Mouse (Mus musculus): ENCODE measurements around the gene Iars2. TPM values are rescaled to one million over a fixed set of nuclear protein-coding genes. Genes with fewer than 3 reads are reported as not detected.

Gene Iars2
- polyA plus RNA-seq, 1 experiment, result 0.16 TPM

DNA sequence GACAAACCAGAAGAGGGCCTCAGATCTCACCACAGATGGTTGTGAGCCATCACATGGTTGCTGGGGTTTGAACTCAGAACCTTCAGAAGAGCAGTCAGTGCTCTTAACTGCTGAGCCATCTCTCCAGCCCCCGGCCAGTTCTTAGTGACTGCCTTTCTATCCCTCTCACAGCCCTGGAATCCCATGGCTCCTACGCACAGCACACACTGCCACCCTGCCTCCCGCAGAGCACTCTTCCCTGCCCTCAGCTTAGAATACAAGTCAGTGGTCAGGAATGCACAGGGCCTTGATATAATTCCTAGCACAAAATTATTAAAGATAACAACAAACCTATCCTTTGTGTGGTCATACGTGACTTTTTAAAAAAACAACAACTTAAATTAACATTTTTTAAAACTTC, 14.7 kb downstream of the Iars2 start:
- H3K36me3 ChIP-seq (ENCODE audit: control insufficient read depth), result peaks cover 68% of the 10 kb centered on the region
- no peaks in the 10 kb centered on the region for H3K4me1 ChIP-seq (ENCODE audit: control insufficient read depth)
- H3K27me3 ChIP-seq (ENCODE audit: control insufficient read depth), result no peaks in the 10 kb centered on the region
- TF ChIP-seq TAL1 (IDR thresholded peaks at IDR 0.05; ENCODE audit: low read length) (no peak), GATA1 (IDR thresholded peaks at IDR 0.05; ENCODE audit: low read length) (no peak)
- no peak overlapping the region for H3K4me3 ChIP-seq (replicated peaks)
- H3K9me3 ChIP-seq (ENCODE audit: control insufficient read depth, low read length), result no peaks in the 10 kb centered on the region; the same call in 1 of the 2 replicates

DNA sequence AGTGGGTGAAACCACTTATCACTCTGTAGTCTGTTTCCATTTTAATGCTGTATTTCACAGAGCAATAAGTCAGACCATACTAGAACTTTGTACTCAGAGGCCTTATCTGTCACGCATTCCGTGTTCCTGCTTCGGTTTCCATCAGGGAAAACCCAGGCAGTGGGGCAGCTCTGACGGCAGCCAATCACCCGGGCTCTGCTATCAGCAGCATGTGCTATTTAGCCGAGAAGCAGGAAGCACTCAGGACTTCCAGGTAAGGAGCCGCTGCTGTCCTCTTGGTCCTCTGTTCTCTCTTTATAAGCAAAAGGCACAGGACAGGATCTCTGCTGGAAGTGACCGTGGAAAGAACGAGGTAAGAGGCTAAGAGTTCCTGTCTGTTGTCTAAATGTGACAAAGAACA, 17.2 kb downstream of the Iars2 start:
- Histone ChIP-seq H3K27me3 (ENCODE audit: control insufficient read depth) (no peaks in the 10 kb centered on the region), H3K36me3 (ENCODE audit: control insufficient read depth) (peaks cover 65% of the 10 kb centered on the region), H3K4me3 (replicated peaks) (no peak overlapping the region), H3K9me3 (ENCODE audit: control insufficient read depth, low read length) (no peaks in the 10 kb centered on the region), H3K4me1 (ENCODE audit: control insufficient read depth) (no peaks in the 10 kb centered on the region; the same call in none of the 2 replicates)
- TF ChIP-seq GATA1 (IDR thresholded peaks at IDR 0.05; ENCODE audit: low read length), result no peak
- no peak for TF ChIP-seq TAL1 (IDR thresholded peaks at IDR 0.05; ENCODE audit: low read length)

DNA sequence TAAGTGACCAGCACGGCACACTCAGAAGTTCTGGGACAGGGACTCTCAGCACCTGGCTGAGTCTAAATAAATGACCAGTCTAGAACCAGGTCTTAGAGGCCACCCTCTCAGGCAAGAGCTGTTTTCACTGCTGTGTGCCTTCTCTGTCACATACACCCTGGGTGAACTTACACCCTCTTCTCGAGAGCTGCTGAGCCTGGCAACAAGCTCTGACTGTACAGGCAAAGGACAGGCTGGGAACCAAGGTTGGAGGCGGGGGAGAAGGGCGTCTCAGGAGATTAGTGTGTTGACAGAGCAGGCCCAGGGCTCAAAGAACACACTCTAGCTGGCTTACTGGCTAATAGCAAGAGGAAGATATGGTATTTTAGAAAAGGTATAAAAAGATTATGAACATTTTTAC, 20.3 kb downstream of the Iars2 start:
- no peaks in the 10 kb centered on the region for H3K27me3 ChIP-seq (ENCODE audit: control insufficient read depth)
- H3K9me3 ChIP-seq (ENCODE audit: control insufficient read depth, low read length), result 0 out of 2 replicates have a peak, but pooled peaks cover 2% of the 10 kb centered on the region
- H3K4me3 ChIP-seq (replicated peaks), result no peak overlapping the region
- H3K36me3 ChIP-seq (ENCODE audit: control insufficient read depth), result peaks cover 49% of the 10 kb centered on the region
- no peaks in the 10 kb centered on the region; the same call in none of the 2 replicates for H3K4me1 ChIP-seq (ENCODE audit: control insufficient read depth)
- TF ChIP-seq TAL1 (IDR thresholded peaks at IDR 0.05; ENCODE audit: low read length), result no peak

DNA sequence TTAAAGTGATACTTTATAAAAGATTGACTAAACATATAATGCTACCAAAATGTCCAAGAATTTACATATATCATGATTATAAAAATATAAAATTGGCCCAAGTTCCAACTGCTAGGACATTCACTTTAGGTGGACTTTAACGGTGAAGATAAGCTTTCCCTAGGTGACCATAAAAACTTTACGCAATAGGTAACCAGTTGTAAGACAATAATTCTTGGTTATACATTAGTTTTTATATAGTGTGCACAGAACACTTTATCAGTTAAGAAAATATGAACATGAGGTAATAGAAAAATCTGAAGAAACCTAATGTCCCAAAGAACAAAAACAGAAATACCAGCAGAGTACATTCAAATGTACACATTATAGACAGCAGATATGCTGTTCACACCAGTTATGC, 20.9 kb downstream of the Iars2 start:
- Histone ChIP-seq H3K36me3 (ENCODE audit: control insufficient read depth) (peaks cover 43% of the 10 kb centered on the region), H3K4me3 (replicated peaks) (no peak overlapping the region), H3K27me3 (ENCODE audit: control insufficient read depth) (no peaks in the 10 kb centered on the region), H3K4me1 (ENCODE audit: control insufficient read depth) (no peaks in the 10 kb centered on the region; the same call in none of the 2 replicates), H3K9me3 (ENCODE audit: control insufficient read depth, low read length) (0 out of 2 replicates have a peak, but pooled peaks cover 2% of the 10 kb centered on the region)
- TF ChIP-seq GATA1 (IDR thresholded peaks at IDR 0.05; ENCODE audit: low read length), result no peak
- TF ChIP-seq TAL1 (IDR thresholded peaks at IDR 0.05; ENCODE audit: low read length), result no peak

DNA sequence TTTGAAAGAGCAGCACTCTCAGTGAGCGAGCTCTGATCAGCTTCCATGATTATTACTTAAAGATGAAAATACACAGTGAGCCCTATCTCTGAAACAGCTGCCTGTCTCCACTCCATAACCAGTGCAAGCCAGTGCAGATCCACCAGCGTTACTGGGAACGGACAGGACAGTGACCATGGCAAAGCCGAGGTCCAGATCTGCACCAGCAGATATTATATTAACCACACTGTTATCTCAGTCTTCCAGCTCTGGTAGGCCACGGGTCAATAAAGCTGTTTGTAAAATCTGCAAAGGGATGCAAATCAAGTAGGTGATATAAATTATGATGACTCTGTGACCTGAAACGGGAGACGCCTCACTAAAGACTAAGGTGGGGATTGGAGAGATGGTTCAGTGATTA, 21.6 kb downstream of the Iars2 start:
- H3K9me3 ChIP-seq (ENCODE audit: control insufficient read depth, low read length), result 0 out of 2 replicates have a peak, but pooled peaks cover 2% of the 10 kb centered on the region
- H3K4me1 ChIP-seq (ENCODE audit: control insufficient read depth), result no peaks in the 10 kb centered on the region; the same call in none of the 2 replicates
- H3K27me3 ChIP-seq (ENCODE audit: control insufficient read depth), result no peaks in the 10 kb centered on the region
- TF ChIP-seq TAL1 (IDR thresholded peaks at IDR 0.05; ENCODE audit: low read length), result no peak
- TF ChIP-seq GATA1 (IDR thresholded peaks at IDR 0.05; ENCODE audit: low read length), result no peak
- no peak overlapping the region for H3K4me3 ChIP-seq (replicated peaks)
- H3K36me3 ChIP-seq (ENCODE audit: control insufficient read depth), result peaks cover 45% of the 10 kb centered on the region

DNA sequence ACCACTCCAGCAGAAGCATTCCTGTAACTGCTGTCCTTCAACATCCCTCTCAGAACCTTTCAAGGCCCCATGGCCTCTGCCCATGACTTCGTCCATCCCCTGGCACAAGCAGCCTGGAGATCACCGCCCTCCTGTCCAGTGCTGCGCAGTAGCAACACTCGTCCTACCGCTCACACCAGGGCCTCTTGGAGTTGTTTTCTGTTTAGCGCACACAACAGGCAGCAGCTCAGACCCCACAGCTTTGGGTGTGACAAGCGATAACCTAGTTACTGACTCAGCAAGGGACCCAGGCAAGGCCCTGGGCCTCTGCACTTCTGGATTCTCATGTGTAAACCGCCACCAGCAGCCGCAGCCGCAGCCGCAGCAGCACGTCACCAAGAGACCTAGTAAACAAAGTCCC, 22.4 kb downstream of the Iars2 start:
- TF ChIP-seq TAL1 (IDR thresholded peaks at IDR 0.05; ENCODE audit: low read length) (no peak), GATA1 (IDR thresholded peaks at IDR 0.05; ENCODE audit: low read length) (no peak)

DNA sequence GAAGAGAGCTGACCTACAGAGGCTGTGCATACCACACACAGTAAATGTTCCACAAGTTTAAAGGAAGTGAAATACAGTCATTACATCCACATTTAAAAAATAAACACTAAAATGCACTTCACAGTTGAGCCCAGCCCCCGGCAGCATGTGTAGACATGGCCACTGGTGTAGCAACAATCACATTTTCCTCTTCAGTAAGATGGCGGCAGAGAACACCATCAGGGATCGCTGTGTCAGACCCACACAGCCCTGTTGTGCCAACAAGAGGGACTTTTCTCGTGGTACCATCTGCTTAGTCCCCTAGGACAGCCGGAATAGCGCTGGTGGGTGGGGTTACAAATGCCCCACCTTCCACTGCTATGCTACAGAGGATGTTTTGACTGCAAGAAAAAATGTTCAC, 26.4 kb downstream of the Iars2 start:
- H3K4me3 ChIP-seq (replicated peaks), result no peak overlapping the region
- TF ChIP-seq GATA1 (IDR thresholded peaks at IDR 0.05; ENCODE audit: low read length) (no peak), TAL1 (IDR thresholded peaks at IDR 0.05; ENCODE audit: low read length) (no peak)
- H3K4me1 ChIP-seq (ENCODE audit: control insufficient read depth), result no peaks in the 10 kb centered on the region; the same call in 1 of the 2 replicates
- H3K27me3 ChIP-seq (ENCODE audit: control insufficient read depth), result no peaks in the 10 kb centered on the region
- H3K9me3 ChIP-seq (ENCODE audit: control insufficient read depth, low read length), result 0 out of 2 replicates have a peak, but pooled peaks cover 2% of the 10 kb centered on the region
- H3K36me3 ChIP-seq (ENCODE audit: control insufficient read depth), result peaks cover 43% of the 10 kb centered on the region

More for the DNA sequence above, 22.4 kb downstream of the Iars2 start:
- no peaks in the 10 kb centered on the region; the same call in none of the 2 replicates for H3K4me1 ChIP-seq (ENCODE audit: control insufficient read depth)
- H3K27me3 ChIP-seq (ENCODE audit: control insufficient read depth), result no peaks in the 10 kb centered on the region
- H3K4me3 ChIP-seq (replicated peaks), result no peak overlapping the region
- 0 out of 2 replicates have a peak, but pooled peaks cover 2% of the 10 kb centered on the region for H3K9me3 ChIP-seq (ENCODE audit: control insufficient read depth, low read length)
- peaks cover 46% of the 10 kb centered on the region for H3K36me3 ChIP-seq (ENCODE audit: control insufficient read depth)

DNA sequence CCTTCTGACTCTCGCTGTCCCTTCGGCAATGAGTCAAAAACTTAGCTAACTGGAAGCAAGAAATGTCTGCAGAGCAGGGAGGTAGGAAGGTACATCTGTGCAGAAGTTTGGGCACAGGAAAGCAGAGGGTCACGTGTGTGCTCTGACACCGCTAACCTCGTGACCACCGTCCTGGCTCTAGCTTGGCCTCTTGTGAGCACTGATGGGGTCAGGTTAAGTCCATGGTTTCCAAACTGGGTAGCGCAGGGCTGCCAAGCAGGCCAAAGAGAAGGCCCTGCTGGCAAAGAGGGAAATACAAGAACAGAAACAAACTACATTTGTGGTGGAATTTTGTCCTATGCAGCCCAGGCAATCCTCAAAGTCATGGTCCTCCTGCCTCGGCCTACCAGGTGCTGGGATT, 30.7 kb downstream of the Iars2 start:
- Histone ChIP-seq H3K4me1 (ENCODE audit: control insufficient read depth) (no peaks in the 10 kb centered on the region), H3K4me3 (replicated peaks) (no peak overlapping the region), H3K27me3 (ENCODE audit: control insufficient read depth) (no peaks in the 10 kb centered on the region), H3K36me3 (ENCODE audit: control insufficient read depth) (peaks cover 66% of the 10 kb centered on the region), H3K9me3 (ENCODE audit: control insufficient read depth, low read length) (no peaks in the 10 kb centered on the region)
- TF ChIP-seq TAL1 (IDR thresholded peaks at IDR 0.05; ENCODE audit: low read length) (no peak), GATA1 (IDR thresholded peaks at IDR 0.05; ENCODE audit: low read length) (no peak)

DNA sequence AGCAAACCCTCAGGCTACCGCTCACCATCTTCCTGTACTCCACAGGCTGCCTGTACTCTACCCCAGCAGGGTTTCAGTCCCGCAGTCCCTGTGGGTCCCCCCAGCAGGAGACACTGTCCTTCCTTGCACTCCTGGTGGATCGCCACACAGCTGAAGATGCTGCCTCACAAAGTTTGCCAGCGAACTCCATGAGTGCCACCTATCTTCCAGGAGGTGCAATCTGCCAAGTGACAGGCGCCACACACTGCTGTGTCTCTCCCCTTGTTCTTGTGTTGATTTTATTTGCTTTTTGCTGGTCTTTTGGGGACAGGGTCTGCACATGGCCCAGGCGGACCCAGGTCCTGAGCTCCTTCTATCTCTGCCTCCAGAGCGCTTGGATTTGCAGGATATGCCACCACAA, 32.3 kb downstream of the Iars2 start:
- Histone ChIP-seq H3K4me1 (ENCODE audit: control insufficient read depth) (no peaks in the 10 kb centered on the region), H3K27me3 (ENCODE audit: control insufficient read depth) (no peaks in the 10 kb centered on the region), H3K9me3 (ENCODE audit: control insufficient read depth, low read length) (no peaks in the 10 kb centered on the region), H3K4me3 (replicated peaks) (no peak overlapping the region), H3K36me3 (ENCODE audit: control insufficient read depth) (peaks cover 68% of the 10 kb centered on the region)
- TF ChIP-seq TAL1 (IDR thresholded peaks at IDR 0.05; ENCODE audit: low read length) (no peak), GATA1 (IDR thresholded peaks at IDR 0.05; ENCODE audit: low read length) (no peak)
